Mouse (Mus musculus): ENCODE measurements around the gene Ttc24. TPM values are rescaled to one million over a fixed set of nuclear protein-coding genes. Genes with fewer than 3 reads are reported as not detected.

The Ttc24 gene
- polyA plus RNA-seq, 1 experiment from 2014 or later, result not detected

GRCm38 (mm10) chr3:88035561-88036293 lies 42.4 kb downstream of the Ttc24 start:
- Histone ChIP-seq H3K4me3 (ENCODE audit: low read depth, low read length) (no peak overlapping the region), H3K9ac (ENCODE audit: low read length) (no peak overlapping the region), H3K4me2 (ENCODE audit: low read length) (no peak overlapping the region), H3K27ac (ENCODE audit: low read depth) (no peak overlapping the region), H3K27me3 (replicated peaks; ENCODE audit: control insufficient read depth, insufficient read depth, low read length) (peaks cover 27% of the 10 kb centered on the region), H3K4me1 (replicated peaks; ENCODE audit: control insufficient read depth, insufficient read depth, low read length) (no peaks in the 10 kb centered on the region), H3K9me3 (ENCODE audit: control insufficient read depth, low read length) (no peaks in the 10 kb centered on the region), H3K36me3 (ENCODE audit: control insufficient read depth, insufficient read depth, low read length) (no peaks in the 10 kb centered on the region)
- DNase-seq (ENCODE audit: low spot score) (no peak), ATAC-seq (replicated peaks; ENCODE audit: low FRiP score, low TSS enrichment, low read depth) (no peak)
- WGBS, result 62% methylated on average over 1 of the region's 1 CpGs

- Histone ChIP-seq H3K9ac (ENCODE audit: low read length) (no peak overlapping the region), H3K27me3 (replicated peaks; ENCODE audit: control insufficient read depth, insufficient read depth, low read length) (peaks cover 40% of the 10 kb centered on the region), H3K27ac (ENCODE audit: low read depth) (no peak overlapping the region), H3K4me2 (ENCODE audit: low read length) (no peak overlapping the region), H3K9me3 (ENCODE audit: control insufficient read depth, low read length) (no peaks in the 10 kb centered on the region; the same call in 1 of the 2 replicates), H3K4me3 (ENCODE audit: low read depth, low read length) (no peak overlapping the region), H3K4me1 (replicated peaks; ENCODE audit: control insufficient read depth, insufficient read depth, low read length) (no peaks in the 10 kb centered on the region), H3K36me3 (ENCODE audit: control insufficient read depth, insufficient read depth, low read length) (no peaks in the 10 kb centered on the region)
- no peak for ATAC-seq (replicated peaks; ENCODE audit: low FRiP score, low TSS enrichment, low read depth)
- WGBS, result 50% methylated on average over 5 of the region's 5 CpGs
- DNase-seq (ENCODE audit: low spot score), result no peak
These were observed 44.6 kb downstream of the Ttc24 start for GRCm38 (mm10) chr3:88033506-88033905.

GRCm38 (mm10) chr3:88030608-88031395 lies 47.3 kb downstream of the Ttc24 start:
- no peaks in the 10 kb centered on the region for H3K36me3 ChIP-seq (ENCODE audit: control insufficient read depth, insufficient read depth, low read length)
- H3K27ac ChIP-seq (ENCODE audit: low read depth), result no peak overlapping the region
- WGBS, result 17% methylated on average over 19 of the region's 19 CpGs
- H3K27me3 ChIP-seq (replicated peaks; ENCODE audit: control insufficient read depth, insufficient read depth, low read length), result peaks cover 55% of the 10 kb centered on the region
- H3K9me3 ChIP-seq (ENCODE audit: control insufficient read depth, low read length), result peaks cover 7% of the 10 kb centered on the region
- no peaks in the 10 kb centered on the region for H3K4me1 ChIP-seq (replicated peaks; ENCODE audit: control insufficient read depth, insufficient read depth, low read length)
- no peak overlapping the region for H3K4me2 ChIP-seq (ENCODE audit: low read length)
- DNase-seq (ENCODE audit: low spot score) (no peak), ATAC-seq (replicated peaks; ENCODE audit: low FRiP score, low TSS enrichment, low read depth) (no peak)
- H3K4me3 ChIP-seq (ENCODE audit: low read depth, low read length), result no peak overlapping the region
- H3K9ac ChIP-seq (ENCODE audit: low read length), result no peak overlapping the region

DNA sequence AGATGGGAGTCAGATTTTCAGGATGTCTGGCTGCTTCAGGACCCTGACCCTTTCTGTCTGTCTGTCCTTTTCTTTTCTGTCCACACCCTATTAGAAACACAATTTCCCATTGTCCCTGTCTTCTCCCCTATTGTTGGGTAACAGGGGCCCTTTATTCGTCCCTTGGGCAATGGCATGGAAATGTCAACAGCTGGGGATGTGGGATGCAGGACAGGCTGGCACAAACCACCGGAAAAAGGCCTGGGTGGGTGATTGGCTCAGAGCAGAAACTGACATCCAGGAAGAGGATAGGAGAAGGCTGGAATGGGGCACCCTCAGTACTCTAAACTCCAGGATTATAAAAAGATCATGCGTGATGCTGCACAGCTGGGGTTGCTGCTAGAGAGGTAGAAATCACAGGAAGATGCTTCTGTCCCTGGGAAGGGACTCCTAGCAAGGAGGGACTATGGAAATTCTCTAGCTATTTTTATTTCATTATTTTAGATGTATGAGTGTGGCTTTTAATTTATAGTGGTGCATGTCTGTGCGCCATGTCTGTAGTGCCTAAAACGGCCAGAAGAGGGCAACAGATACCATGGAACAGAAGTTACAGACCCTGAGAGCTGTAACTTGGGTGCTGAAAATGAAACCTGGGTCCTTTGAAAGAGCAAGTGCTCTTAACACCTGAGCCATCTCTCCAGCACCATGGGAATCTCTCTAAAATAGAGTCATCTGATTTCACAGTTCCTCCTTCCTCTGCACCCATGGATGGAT lies 50.5 kb downstream of the Ttc24 start, which contains the start of gene Hapln2:
Gene Hapln2 (minus strand): TSS at position 150 of the 753 bp plus-strand sequence.
- Histone ChIP-seq H3K27me3 (replicated peaks; ENCODE audit: control insufficient read depth, insufficient read depth, low read length) (peaks cover 79% of the 10 kb centered on the region), H3K36me3 (ENCODE audit: control insufficient read depth, insufficient read depth, low read length) (no peaks in the 10 kb centered on the region), H3K9me3 (ENCODE audit: control insufficient read depth, low read length) (peaks cover 7% of the 10 kb centered on the region), H3K4me1 (replicated peaks; ENCODE audit: control insufficient read depth, insufficient read depth, low read length) (peaks cover 7% of the 10 kb centered on the region), H3K4me3 (ENCODE audit: low read depth, low read length) (no peak within 1 kb of the TSS), H3K27ac (ENCODE audit: low read depth) (no peak within 1 kb of the TSS), H3K4me2 (ENCODE audit: low read length) (no peak within 1 kb of the TSS), H3K9ac (ENCODE audit: low read length) (no peak within 1 kb of the TSS)
- WGBS, result 53% methylated on average over 5 of the region's 5 CpGs
- DNase-seq (ENCODE audit: low spot score), result no peak
- ATAC-seq (replicated peaks; ENCODE audit: low FRiP score, low TSS enrichment, low read depth), result no peak

GRCm38 (mm10) chr3:88026823-88027222 lies 51.3 kb downstream of the Ttc24 start:
- Histone ChIP-seq H3K9ac (ENCODE audit: low read length) (no peak overlapping the region), H3K4me3 (ENCODE audit: low read depth, low read length) (no peak overlapping the region), H3K27me3 (replicated peaks; ENCODE audit: control insufficient read depth, insufficient read depth, low read length) (peaks cover 79% of the 10 kb centered on the region), H3K27ac (ENCODE audit: low read depth) (no peak overlapping the region), H3K36me3 (ENCODE audit: control insufficient read depth, insufficient read depth, low read length) (no peaks in the 10 kb centered on the region), H3K9me3 (ENCODE audit: control insufficient read depth, low read length) (peaks cover 7% of the 10 kb centered on the region), H3K4me1 (replicated peaks; ENCODE audit: control insufficient read depth, insufficient read depth, low read length) (peaks cover 7% of the 10 kb centered on the region), H3K4me2 (ENCODE audit: low read length) (no peak overlapping the region)
- WGBS, result 55% methylated on average over 7 of the region's 7 CpGs
- ATAC-seq (replicated peaks; ENCODE audit: low FRiP score, low TSS enrichment, low read depth) (no peak), DNase-seq (ENCODE audit: low spot score) (no peak)

- peak overlapping the region; percentile 14; the same call in 1 of the 2 replicates for H3K9ac ChIP-seq (ENCODE audit: low read length)
- H3K27me3 ChIP-seq (replicated peaks; ENCODE audit: control insufficient read depth, insufficient read depth, low read length), result peaks cover 79% of the 10 kb centered on the region
- H3K27ac ChIP-seq (ENCODE audit: low read depth), result no peak overlapping the region
- under 1% methylated on average over 79 of the region's 81 CpGs for WGBS
- H3K4me2 ChIP-seq (ENCODE audit: low read length), result peak overlapping the region; percentile 94
- peaks cover 6% of the 10 kb centered on the region for H3K9me3 ChIP-seq (ENCODE audit: control insufficient read depth, low read length)
- ATAC-seq (replicated peaks; ENCODE audit: low FRiP score, low TSS enrichment, low read depth), result no peak; the same call in none of the 2 replicates
- no peaks in the 10 kb centered on the region for H3K36me3 ChIP-seq (ENCODE audit: control insufficient read depth, insufficient read depth, low read length)
- DNase-seq (ENCODE audit: low spot score), result no peak
- peak overlapping the region; percentile 47 for H3K4me3 ChIP-seq (ENCODE audit: low read depth, low read length)
- H3K4me1 ChIP-seq (replicated peaks; ENCODE audit: control insufficient read depth, insufficient read depth, low read length), result peaks cover 7% of the 10 kb centered on the region
These were observed 54.7 kb downstream of the Ttc24 start for GRCm38 (mm10) chr3:88023192-88024074.

GRCm38 (mm10) chr3:88022322-88023191 lies 55.5 kb downstream of the Ttc24 start:
- H3K27me3 ChIP-seq (replicated peaks; ENCODE audit: control insufficient read depth, insufficient read depth, low read length), result peaks cover 78% of the 10 kb centered on the region
- H3K9ac ChIP-seq (ENCODE audit: low read length), result peak overlapping the region; percentile 14; the same call in 1 of the 2 replicates
- ATAC-seq (replicated peaks; ENCODE audit: low FRiP score, low TSS enrichment, low read depth), result peak; percentile 91
- no peaks in the 10 kb centered on the region for H3K9me3 ChIP-seq (ENCODE audit: control insufficient read depth, low read length)
- H3K4me2 ChIP-seq (ENCODE audit: low read length), result peak overlapping the region; percentile 94
- H3K27ac ChIP-seq (ENCODE audit: low read depth), result no peak overlapping the region
- H3K4me3 ChIP-seq (ENCODE audit: low read depth, low read length), result peak overlapping the region; percentile 47
- under 1% methylated on average over 66 of the region's 66 CpGs for WGBS
- DNase-seq (ENCODE audit: low spot score), result peak; percentile 97
- H3K4me1 ChIP-seq (replicated peaks; ENCODE audit: control insufficient read depth, insufficient read depth, low read length), result peaks cover 7% of the 10 kb centered on the region
- H3K36me3 ChIP-seq (ENCODE audit: control insufficient read depth, insufficient read depth, low read length), result no peaks in the 10 kb centered on the region

Measured in intestine, embryonic 14.5 days (tissue).